Mouse (Mus musculus) cerebellum, postnatal 14 days (tissue): ENCODE data around the gene Epha4.

Experiments
- DNase-seq, 2 experiments: peaks; one replicate each; pipeline ENCODE4 v3.0.0; 2021; ENCODE audit warnings: mixed read lengths in 2 of 2

Gene Epha4

DNA sequence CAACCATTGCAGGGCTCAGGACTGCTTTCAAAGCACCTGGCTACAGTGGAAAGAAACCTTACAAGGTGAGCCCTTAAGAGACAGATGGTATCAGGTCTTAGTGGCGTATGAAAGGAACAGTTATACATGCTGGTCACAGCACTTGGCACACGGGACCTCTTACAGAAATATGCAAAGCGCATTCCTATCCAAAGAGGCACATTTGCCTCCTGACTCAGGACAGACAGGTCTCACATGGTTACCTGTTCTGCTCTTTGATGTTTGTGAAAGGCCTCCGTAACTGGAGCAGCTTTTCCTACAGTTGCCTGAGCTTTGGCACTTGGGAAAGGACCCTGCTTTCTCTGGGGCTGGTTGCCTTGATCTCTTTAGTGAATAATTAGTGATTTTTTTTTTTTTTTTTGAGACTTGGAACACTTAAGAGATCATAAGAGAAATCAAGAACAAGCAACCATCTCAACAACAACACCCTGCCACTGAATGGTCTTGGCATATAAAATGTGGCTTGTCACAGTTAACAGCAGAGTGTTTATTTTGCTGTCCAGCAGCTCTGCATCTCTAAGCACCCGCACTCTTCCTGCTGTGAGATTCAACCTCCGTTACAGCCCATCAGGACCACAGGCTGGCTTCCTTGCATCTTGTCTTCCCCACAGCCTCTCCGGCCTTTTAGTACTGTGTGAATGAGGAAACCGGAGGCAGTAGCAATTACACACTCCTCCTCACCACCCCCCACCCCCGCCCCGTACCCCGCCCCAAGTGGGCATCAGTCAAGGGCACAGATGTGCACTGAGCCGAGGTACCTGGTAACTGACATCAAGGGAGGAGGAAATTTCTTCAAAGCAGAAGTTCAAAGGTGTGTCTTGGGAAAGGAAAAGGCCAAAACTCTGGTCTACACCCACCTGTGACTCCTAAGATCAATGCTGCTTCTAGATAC is 41.2 kb downstream of the Epha4 start:
- no peak for DNase-seq

DNA sequence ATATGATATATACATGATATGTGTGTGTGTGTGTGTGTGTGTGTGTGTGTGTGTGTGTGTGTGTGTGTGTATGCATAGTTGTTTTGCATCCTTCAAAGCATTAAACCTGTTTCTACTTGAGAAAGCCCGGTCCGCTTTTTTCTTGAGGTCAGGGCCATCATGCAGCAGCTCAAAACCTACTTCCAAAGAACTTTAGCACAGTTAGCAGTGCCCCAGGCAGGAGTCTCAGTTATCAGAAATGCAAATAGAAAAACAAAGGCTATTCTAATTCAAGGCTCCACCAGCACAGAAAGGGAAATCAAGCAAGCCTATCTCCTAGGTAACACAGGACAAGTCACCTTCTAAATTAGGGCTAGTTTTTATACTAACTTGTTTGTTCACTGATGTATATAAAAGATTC is 42.3 kb downstream of the Epha4 start:
- DNase-seq = no peak

DNA sequence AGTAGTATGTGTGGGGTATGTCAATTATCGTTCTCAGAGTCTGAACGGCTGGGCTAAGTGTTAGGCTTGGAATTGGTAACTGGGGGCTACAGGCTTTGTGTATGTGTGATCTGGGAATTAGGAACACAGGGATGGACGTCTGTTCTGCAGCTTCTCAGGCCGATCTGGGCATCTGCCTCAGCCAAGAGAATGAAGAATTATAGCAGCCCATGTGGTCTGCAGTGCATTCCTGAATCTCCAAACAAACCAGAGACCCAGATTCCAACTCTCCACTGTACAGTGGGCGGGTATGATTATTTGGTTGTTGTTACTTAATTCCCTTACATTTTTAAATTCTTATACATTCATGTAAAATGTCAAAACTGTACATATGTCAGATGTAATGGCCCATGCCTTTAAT is 43.4 kb downstream of the Epha4 start:
- no peak for DNase-seq

- DNase-seq = no peak
These were observed 43.9 kb downstream of the Epha4 start for GRCm38 (mm10) chr1:77471037-77471436.

- DNase-seq = no peak
These were observed 46.1 kb downstream of the Epha4 start for GRCm38 (mm10) chr1:77468717-77469314.

- DNase-seq = no peak
These were observed 49.4 kb downstream of the Epha4 start for GRCm38 (mm10) chr1:77465524-77465923.

- DNase-seq = no peak
These were observed 50.8 kb downstream of the Epha4 start for GRCm38 (mm10) chr1:77464108-77464507.

- no peak for DNase-seq
These were observed 52.8 kb downstream of the Epha4 start for GRCm38 (mm10) chr1:77461877-77462615.

DNA sequence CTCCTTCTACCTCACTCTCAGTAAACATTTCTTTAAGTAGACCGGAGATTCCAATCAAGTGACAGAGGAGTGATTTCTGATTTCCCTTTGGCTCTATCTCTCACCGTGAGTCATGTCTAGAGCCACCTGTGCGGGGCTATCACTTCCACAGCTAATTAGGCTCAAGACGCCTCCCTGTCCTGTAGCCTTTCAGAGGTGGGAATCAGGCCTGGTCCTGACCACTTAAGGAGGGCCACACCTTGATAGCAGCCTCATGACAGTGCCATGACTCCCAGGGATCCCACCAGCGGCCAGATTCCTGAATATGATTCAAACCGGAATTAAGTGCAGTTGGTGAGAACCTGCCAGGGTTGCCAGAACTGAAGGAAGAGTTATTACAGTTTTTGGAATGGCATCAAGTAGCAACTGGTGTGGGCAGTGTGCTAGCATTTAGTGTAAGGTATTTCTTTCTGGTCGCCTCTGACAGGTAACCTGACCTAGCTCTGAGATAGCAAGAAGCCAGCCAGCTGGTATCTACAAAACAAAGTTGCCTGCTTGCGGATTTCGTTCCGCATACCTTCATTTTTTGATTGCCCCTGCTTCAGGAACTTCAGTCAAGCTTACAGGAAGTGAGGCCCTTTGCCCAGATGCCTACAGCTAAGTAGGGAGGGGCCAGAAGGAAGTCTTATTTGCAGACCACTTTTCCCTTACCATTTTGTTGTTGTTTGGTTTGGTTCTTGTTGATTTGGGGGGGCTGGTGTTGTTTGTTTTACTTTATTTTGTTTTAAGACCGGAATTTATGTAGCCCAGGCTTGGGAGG is 53.9 kb downstream of the Epha4 start:
- DNase-seq = no peak

DNA sequence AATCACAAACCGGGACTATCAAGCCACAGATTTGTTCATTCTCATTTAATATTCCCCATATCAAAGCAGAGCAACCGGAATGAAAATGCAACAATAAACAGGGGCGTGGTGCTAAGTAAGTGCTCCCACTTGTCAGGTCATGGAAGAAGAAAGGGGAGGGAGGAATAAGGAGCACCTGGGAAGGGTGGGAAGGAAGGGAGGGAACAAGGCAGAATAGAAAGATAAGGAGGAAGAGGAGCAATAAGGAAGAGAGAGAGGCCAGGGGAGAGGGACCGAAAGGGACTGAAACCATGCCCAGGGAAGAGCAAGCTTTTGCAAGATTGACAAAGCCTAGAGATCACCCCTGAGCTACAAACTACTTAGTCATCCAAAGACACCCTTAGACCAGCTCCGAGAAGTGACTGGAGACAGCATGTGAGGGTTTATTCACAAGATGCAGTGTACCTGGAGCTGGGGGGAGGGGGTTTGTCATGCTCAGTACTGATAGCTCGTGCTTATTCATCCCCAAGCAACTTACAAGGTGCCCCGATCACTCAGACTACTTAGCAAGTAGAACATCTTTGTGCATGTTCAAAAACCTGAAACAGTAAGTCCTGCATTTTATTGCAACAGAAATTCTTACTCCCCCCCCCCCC is 56.0 kb downstream of the Epha4 start:
- no peak for DNase-seq

GRCm38 (mm10) chr1:77457446-77457800 is 57.5 kb downstream of the Epha4 start:
- DNase-seq = no peak

- no peak for DNase-seq
These were observed 58.0 kb downstream of the Epha4 start for GRCm38 (mm10) chr1:77456695-77457445.

- DNase-seq = no peak
These were observed 61.1 kb downstream of the Epha4 start for GRCm38 (mm10) chr1:77453811-77454210.

GRCm38 (mm10) chr1:77452721-77453120 is 62.2 kb downstream of the Epha4 start:
- DNase-seq = no peak

DNA sequence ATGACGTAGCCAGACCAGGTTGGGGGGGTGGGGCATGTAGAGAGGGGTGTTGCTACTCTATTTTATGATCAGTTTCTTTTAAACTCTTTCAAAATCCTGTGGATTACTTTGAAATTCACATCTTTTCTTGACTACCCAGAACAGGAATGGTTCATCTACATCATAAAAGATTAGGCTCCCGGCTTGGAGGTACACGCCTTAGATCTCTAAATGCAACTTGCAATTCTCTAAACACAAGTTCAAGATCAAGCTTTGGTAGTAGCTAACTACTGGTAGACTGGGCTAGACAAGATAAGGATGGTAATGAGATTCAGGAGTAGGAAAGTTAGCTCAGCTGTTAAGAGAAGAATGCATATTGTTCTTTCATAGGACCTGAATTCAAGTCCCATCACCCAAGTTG is 63.3 kb downstream of the Epha4 start:
- no peak for DNase-seq

DNA sequence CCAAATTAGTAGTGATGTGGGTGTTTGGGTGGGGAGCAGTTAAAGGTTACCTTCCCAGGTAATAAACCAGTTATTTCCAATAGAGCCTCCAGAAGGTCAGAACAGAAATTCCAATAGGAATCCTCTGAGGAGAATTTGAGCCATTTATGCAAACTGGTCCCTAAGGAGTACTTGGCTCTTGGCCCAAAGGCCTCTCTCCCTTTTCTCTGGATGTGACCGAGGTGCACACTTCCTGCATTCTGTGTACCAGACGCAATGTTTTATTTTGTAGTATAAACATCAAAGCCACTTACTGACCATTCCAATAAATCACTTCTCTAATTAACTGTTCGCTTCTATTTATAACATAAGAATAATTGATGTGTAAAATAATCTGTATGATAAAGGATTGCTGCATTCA is 64.7 kb downstream of the Epha4 start:
- DNase-seq = no peak

- no peak for DNase-seq
These were observed 67.8 kb downstream of the Epha4 start for GRCm38 (mm10) chr1:77447061-77447614.

GRCm38 (mm10) chr1:77446438-77446837 is 68.5 kb downstream of the Epha4 start:
- DNase-seq = no peak

GRCm38 (mm10) chr1:77444648-77445047 is 70.2 kb downstream of the Epha4 start:
- DNase-seq = peak; percentile 8 to 9

- DNase-seq = peak in 1 of 2 experiments; percentile 6
These were observed 72.9 kb downstream of the Epha4 start for GRCm38 (mm10) chr1:77441987-77442386.

GRCm38 (mm10) chr1:77441401-77441800 is 73.5 kb downstream of the Epha4 start:
- DNase-seq = no peak
